Mouse (Mus musculus) cerebellum, adult 11 months (tissue): ENCODE results near the gene Phldb3.
A peak's percentile ranks its signal among the peaks of the same experiment; 100 is the strongest.
"Not testable (repeated sequence)": the region's sequence is repeated elsewhere in the genome, so short reads cannot be mapped to it uniquely, and the experiment has no call there.

Experiments
- DNase-seq: peaks from one replicate; pipeline ENCODE4 v3.0.0; 2022

Phldb3 gene

DNA sequence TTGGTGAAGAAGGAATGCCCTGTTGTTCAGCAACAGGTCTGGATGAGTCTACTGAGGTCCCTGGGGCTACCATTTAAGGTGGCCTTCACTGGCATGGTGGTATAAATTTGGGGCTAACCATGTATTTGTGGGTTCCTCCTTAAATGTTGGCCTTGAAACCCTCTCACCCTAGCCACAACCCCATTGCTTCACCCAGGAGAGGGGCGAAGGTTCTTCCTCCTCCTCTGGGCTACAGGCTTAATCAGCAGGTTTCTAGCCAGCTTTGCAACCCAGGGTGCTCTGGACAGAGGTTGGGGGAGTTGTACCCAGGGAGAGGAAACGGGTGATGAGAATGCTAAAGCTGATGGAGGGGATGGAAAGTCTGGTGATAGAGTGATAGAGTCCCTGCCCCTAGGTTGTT lies 15.1 kb upstream of the Phldb3 start:
- DNase-seq: no peak

DNA sequence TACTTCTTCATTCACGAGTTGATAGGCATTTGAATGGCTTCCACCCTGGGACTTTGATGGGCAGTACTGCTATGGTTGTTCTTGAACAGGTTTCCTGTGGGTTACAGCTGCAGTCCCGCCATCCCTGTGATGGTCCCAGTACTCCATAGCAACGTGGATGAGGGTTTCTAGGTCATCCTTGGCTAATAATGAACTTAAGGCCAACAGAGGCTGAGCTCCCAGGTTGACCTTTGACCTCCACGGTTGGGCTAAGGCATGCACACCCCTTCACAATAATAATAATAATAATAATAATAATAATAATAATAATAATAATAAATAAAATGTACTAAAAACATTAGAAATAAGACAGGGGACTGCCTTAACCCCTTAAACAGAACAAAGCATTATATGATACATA lies 12.4 kb upstream of the Phldb3 start:
- no peak for DNase-seq

DNA sequence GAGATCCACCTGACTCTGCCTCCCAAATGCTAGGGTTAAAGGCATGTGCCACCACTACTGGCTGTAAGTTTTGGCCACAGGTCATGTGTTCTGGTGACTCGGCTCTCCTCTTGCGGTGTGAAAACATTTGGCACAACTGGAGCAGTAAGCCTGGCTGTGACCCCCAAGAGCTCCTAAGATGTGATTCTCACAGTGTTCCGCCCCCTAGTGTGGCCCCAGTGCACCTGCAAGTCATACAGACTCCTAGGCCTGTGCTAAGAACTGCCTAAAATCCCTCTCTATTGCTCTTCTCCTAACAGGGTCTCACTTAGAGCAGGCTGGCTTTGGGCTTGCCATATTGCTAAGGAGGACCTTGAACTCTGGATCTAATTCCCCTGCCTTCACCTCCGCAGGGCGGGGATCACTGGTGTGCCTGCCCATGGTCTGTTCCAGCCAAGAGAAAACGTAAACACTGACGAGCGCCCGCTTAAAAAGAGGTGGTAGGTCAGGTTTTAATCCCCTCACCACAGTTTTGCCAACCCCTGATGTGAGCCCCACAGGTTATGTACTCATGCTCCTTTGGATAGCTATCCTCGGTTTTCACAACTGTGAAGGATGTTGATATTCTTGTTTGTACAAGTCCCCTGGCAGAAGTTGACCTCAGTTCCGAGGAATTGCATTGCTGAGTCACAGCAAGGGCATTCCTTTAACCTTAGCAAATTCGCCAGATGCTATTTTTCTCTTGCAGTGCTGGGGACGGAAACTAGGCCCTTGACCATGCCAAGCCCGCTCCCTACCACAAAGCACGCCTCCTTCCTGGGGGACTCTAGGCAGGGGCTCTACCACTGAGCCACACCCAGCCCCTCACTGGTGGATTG lies 11.1 kb upstream of the Phldb3 start:
- DNase-seq: no peak

DNA sequence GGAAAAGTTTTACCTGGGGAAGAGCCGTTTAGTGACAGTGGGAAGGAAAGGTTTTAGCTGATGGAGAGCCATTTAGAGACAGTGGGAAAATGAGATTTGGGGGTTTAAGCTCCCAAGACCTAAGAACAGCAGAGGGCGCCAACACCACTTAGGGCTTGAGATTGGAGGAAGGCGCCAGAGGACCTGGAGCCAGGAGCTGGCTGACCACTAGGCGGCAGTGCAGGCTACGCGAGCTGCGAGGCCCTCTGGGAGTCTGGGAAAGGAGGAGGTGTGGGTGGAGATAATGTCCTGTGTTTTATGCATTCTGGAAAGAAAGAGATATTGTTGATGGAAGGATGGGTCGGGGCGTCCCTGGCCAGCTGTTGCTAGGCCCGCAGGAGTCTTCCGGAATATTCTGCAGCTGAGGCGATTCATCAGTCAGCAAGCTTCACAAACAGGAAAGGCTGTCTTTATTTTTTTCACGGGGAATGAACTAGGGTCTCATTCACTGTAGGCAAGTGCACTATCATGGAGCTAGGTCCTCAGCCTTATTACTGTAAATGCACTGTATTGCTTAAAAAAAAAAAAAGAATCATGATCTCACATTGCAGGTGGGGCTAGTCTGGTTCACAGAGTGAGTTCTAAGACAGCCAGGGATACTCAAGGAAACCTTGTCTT lies 9.5 kb upstream of the Phldb3 start:
- DNase-seq: peak; percentile 93

DNA sequence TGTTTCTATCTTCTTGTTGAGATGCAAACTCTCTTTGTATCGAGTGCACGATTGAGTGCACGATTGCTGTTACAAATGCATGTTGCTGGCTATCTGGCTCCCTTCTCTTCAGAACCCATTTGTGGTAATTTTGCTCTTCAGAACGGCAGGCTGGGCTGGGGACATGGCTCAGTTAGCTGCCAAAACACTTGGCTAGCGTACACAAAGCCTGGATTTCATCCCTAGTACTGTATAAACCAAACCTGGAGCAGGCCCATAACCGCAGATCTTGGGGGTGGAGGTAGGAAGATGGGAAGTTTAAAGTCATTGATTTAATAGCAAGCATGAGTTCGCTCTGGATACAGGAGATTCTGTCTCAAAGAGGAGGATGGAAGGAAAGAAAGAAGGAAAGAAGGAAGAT lies 5.0 kb upstream of the Phldb3 start:
- no peak for DNase-seq

DNA sequence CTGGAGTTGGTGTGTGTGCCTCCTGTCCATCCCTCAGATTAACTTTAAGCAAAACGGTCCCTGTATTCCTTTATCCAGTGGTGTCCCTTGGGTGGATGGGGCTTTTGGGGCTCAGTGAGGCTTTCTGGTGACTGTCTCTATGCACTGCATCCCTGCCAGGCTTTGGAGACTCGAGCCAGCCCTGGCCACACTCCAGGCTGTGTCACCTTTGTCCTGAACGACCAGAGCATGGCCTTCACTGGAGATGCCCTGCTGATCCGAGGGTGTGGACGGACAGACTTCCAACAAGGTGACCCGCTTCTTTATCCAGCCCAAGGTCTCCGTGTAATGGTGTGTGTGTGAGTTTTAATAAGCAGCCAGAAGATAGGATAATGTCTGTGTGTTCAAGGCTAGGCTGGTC lies 4.5 kb upstream of the Phldb3 start:
- no peak for DNase-seq

DNA sequence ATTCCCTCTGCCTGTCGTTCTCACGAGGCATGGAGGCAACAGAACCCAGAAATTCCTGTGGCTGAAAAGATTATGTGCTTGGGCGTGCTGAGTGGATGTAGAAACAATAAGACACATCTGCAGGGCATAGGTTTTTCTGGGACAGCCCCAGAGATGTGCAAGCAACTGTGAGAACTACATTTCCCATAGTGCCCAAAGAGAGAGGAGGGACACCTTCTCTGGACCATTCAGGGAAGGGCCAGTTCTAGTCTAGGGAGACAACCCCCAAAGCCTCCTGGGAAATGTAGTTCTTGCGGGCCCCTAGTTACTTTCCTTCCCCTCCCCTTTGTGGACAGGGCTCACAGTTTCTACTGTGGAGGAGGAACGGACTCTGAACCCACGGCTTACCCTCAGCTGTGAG lies 2.5 kb upstream of the Phldb3 start:
- DNase-seq: no peak

DNA sequence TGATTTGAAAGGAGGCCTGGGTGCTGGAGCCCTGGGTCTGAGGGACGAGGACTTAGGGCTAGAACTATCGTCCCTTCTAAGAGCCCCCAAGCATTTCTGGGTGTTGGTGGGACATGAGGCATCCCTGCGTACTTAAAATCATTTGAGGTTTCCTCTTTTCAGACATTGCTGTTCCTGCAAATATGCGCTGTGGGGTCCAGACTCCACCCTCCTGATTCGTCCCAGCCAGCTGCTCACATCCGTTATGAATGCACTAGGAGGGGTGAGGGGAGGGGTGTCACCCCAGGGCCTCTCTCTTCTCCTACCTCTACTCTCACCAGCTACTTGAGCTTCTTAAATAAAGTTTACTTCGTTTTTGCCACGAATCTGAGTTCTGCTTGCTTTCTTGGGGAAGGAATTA lies 2.0 kb upstream of the Phldb3 start:
- no peak for DNase-seq

DNA sequence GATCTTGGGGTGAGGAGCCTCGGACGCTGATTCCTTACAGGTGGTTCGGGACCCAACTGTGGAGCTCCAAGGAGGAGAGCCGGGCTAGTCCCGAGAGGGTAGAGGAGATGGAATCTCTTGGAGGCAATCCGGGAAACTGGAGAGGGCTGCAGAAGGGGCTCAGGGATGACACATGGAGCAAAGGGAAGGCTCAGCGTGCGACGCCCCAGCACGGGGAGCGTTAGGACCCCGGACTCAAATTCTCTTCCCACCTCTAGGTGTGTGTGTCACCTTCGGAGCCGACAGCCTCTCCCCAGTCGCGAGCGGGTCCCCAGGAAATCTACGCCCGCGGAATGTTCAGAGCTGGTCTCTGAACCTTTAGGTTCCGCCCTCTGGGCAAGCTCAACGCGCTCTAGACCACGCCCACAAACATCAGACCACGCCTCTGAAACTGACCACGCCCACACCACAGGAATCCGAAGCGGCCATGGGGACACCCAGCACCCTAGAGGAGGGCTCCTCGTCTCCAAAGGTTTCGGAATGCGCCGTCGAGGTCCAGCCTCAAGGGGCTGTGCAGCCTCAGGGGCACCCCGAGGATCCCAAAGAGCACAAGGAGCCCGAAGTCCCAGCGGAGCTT lies 424 bp downstream of the Phldb3 start:
- no peak for DNase-seq

DNA sequence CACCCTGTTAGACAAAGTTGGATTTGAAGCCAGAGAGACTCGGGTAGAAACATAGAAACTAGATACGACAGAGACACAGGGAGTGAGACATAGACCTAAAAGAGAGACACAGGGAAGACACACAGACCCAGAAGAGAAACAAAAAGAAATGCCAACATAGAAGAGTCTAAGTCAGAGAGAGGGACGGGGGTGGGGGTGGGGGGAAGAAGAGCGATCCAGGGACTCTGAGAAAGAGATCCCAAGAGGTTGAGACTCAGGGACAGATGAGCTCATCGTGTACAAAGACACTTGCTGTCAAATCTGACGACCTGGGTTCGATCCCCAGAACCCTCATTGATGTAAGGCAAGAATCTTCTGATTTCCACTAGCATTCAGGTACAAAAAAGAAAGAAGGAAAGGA lies 1.1 kb downstream of the Phldb3 start:
- DNase-seq: no peak

DNA sequence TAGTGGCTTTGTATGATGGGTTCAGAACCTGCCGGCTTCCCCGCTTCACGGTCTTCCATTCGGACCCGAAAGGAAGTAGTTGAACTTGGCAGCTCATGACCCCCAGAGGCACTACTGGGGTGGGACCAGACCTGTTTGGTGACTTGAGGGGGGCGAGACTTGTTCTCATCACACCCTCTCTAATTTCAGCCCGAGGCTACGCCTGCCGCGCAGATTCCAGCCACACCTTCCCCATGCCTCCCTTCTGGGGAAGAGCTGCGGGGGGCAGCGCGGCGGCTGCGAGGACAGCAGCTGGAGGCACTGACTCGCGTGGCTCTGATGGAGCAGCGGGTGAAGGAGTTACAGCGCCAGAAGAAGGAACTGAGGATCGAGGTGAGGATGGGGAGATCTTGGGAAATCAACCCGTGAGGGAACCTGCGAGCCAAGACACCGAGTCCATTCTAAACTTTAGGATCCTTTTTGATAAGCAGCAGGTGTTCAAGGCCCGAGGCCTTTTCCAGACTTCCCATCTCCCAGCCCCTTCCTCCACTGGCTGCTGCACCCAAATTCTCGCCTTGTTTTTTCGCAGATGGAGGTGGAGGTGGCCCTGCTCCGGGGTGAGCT lies 1.8 kb downstream of the Phldb3 start:
- DNase-seq: no peak

DNA sequence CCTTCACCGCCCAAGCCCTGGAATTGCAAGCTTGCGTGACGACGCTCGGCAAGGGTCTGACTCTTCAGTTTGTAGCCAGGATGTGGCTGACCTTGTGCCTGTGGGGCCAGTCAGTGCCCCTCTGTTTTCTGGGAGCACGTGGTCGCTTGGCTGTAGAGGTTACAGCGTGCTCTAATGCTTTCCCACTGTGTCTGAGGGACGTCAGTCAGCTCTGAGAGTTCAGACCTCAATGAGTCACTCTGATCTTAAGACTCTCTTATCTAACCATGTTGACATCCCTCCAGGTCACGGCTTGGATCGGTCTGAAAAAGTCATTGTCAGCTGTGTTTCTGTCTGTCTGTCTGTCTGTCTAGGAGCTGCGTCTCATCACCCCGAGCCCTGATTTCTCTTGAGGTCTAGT lies 4.3 kb downstream of the Phldb3 start:
- DNase-seq: no peak

DNA sequence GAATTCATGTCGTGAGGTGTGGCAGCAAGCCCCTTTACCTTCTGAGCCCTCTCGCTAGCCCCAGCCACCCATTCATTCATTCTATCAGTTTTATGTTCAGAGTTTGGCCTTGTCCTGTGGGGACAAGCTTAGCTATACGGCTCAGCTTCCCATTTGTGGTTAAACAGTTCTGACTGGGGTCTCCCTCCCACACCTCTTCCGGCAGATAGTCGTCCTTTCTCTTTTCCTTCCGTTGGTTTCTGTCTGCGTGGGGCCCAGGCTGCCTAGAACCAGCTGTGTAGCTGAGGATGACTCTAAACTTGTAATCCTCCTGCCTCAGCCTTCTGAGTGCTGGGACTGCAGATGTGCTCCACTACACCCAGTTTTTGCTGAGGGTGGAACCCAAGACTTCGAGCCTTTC lies 7.2 kb downstream of the Phldb3 start:
- no peak for DNase-seq

DNA sequence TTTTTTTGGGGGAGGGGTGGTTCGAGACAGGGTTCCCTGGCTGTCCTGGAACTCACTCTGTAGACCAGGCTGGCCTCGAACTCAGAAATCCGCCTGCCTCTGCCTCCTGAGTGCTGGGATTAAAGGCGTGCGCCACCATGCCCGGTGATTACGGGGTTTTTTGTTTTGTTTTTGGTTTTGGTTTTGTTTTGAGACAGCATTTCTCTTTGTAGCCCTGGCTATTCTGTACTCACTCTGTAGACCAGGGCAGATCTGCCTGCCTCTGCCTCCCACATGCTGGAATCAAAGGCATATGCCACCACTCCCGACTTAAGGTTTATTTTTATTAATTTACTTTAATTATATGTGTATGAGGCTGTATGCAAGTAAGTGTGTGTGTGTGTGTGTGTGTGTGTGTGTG lies 7.8 kb downstream of the Phldb3 start:
- not testable (repeated sequence) for DNase-seq

DNA sequence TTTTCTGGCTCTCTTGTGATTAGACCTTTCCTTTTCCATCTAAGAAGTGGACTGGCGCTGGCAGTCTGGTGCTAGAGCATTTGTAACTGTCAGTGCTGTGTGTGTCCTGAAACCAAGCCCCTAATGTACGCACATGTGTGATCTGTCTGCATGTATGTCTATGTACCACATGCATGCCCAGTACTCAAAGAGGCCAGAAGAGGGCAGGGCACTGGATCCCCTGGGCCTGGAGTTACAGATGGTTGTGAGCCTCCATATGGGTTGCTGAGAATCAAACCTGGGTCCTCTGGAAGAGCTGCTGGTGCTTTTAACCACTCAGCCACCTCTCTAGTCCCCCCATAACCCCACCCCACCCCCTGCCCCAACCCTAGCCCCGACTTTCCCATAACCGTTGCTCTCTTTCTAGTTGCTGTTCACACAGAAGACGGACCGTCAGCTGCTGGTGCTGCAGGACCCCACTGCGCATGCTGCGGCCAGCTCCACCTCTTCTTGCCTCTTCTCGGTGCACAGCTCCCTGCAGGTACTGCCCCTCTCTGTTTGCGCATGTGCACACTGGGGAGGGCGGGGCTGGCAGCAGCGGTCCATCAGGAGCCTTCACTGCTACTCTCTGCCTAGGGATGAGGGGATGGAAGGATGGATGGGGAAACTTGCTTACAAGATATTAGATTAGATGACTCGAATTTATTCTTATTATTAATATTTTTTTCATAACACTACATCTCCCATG lies 9.3 kb downstream of the Phldb3 start:
- DNase-seq: no peak

DNA sequence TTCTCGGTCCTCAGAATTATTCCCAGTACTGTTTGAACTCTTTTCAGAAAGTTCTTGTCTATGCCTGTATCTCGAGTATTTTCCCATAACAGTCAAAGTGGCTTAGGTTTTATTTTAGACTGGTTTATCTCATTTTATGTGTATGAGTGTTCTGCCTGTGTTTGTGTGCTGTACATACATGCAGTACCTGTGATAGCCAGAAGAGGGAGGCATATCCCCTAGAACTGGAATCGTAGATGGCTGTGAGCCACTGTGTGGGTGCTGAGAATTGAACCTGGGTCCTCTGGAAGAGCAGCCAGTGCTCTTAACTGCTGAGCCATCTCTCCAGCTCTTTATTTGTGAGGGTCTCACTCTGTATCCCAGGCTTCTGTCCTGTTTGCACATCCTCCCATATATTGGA lies 10.6 kb downstream of the Phldb3 start:
- no peak for DNase-seq

DNA sequence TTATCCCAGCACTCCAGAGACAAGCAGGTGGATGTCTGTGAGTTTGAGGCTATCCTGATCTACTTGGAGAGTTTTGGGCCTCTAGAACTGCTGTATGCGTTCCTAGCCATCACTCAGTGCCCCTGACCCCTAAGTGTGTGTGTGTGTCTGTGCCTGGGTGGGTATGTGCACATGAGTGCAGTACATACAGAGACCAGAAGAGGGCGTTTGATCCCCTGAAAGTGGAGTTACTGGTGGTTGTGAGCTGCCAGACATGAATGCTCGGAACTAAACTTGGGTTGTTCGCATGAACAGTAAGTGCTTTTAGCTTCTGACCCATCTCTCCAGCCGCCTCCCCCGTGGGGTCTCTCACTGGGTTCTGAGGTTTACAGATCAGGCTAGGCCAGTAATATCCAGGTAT lies 12.4 kb downstream of the Phldb3 start:
- no peak for DNase-seq

DNA sequence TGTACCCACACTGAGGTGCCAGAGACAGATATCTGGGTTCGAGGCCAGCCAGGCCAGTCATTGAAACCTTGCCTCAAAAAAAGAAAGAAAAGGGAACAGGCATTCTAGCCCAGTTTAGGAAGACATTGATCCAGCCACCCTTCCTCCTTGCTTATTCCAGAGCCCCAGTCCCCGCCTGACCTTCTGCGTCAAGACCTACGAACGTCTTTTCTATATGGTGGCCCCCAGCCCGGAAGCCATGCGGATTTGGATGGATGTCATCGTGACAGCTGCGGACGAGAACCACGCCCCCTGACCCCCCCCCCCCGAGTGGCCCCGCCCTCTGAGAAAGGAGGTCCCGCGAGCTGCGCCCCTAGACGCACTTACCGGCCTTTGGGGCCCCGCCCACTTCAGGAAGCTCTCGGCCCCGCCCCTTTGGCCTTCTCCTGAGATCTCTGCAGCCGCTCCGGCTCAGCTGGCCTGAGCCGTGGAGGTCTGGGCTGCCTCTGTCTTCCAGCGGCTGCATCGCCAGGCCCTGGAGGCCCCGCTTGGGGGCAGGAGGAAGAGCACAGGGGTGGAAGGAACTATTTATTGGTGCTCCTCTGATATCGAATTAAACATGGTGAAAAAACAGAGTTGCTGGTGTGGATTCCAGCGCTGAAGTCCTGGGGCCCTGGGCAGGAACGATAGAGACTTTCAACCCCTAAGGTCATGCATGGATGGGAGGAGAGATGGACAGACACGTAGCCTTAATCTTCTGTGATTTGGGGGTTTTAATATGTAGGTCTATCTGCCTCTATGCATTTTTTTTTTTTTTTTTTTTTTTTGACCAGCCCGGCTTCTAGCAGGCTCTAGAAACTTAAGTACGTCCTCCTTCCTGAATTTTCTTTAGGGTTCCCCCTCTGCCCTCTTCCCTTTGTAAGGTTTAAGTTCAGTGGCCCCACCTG lies 18.4 kb downstream of the Phldb3 start:
- DNase-seq: peak; percentile 20

DNA sequence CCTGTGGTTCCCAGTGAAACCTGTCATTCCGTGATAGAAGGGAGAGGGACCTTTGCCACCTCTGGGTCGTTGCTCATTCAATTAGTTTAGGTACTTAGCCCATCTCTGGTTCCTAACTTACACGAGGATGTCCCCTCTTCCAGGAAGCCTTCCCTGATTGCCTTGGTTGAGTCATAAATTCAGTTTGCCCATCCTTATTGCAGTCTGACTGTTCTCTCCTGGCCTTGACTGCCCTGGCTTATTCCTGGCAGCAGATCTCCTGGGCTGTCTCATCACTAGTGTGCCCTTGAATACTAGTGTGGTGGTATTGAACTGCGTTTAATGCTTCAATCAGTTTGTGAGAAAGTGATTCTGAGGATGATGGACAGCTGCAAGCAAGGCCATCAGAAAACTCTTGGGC lies 19.1 kb downstream of the Phldb3 start:
- DNase-seq: no peak

DNA sequence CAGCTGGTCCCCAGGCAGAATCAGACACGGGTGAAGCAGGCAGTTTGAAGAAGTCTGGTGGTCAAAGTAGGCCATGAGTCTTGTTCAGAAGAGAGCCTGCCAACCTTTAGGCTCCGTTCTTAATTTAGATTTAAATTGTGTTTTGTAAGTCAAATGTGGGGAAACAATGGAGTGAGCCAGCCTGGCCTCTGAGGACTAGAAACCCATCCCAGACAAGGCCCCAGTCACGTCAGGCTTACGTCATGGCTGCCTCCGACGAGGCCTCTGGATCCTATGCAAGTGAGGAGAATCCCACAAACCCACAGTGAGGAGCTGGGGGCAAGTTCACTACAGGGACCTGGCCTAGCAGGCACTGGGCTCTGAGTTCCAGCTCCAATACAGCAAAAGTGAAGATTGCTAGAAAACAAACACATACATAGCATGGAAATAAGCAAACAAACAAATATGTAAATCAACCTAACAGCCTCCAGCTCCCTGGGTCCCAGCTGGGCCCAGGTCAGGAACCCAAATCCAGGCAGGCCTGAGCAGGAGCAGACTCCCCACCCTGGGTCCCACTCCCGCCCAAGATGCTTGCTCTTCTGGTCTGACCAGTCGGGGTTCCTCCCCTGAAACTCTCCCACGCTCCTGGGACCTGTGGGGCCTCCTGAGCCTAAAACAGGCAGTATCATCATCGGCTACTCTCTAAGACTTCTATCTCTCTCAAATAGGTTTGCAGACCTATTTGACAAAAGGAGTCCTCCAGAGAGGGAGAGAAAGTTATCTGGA lies 19.7 kb downstream of the Phldb3 start:
- no peak for DNase-seq

DNA sequence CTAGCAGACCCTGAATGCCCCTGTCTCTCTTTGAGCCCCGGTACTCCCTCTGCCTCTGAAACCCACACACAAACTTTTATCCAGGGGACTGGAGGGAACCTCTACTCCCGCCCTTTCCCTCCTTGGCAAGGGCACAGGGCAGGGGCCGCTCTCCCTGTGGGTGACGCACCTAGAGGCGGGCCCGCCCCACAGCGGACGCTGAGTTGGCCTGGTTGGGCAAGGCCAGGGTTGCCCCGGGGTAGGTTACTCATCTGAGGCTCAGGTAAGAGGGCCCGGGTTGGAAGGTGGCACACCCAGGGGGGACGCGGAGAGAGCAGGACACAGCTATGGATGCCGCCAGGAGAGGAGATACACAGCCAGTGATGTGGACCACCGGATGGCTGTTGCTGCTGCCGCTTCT lies 25.7 kb downstream of the Phldb3 start, which contains the start of gene Lypd3:
Gene Lypd3, plus strand, starts transcription at position 287 of the 400 bp plus-strand sequence.
- DNase-seq: no peak
